Mouse (Mus musculus): ENCODE results near the gene Cd7.

GRCm38 (mm10) chr11:121047826-121048399 lies 8.7 kb upstream of the Cd7 start:
- TF ChIP-seq ELF1 (IDR thresholded peaks at IDR 0.05; ENCODE audit: low read depth, low read length), result no peak
- TF ChIP-seq POLR2A (IDR thresholded peaks at IDR 0.05; ENCODE audit: control insufficient read depth in 1 of 2, insufficient read depth in 1 of 2, low read depth in 1 of 2, low read length in 2 of 2, poor library complexity in 1 of 2), result no peak
- no peak for TF ChIP-seq TBP (IDR thresholded peaks at IDR 0.05; ENCODE audit: low read depth, low read length)
- TF ChIP-seq E2F4 (IDR thresholded peaks at IDR 0.05; ENCODE audit: borderline replicate concordance, low read depth, low read length), result no peak
- TF ChIP-seq TAL1 (IDR thresholded peaks at IDR 0.05; ENCODE audit: low read length), result no peak
- no peak for TF ChIP-seq ZKSCAN1 (IDR thresholded peaks at IDR 0.05; ENCODE audit: low read depth, low read length)

Measured in MEL (cell line).